Mouse (Mus musculus): ENCODE measurements around the gene Rhbdf1.

Rhbdf1 gene

GRCm38 (mm10) chr11:32189434-32189833, 32.7 kb downstream of the Rhbdf1 start:
- no peak for DNase-seq

GRCm38 (mm10) chr11:32188881-32189280, 33.2 kb downstream of the Rhbdf1 start:
- no peak for DNase-seq

GRCm38 (mm10) chr11:32187256-32187655, 34.8 kb downstream of the Rhbdf1 start:
- DNase-seq, result no peak

- DNase-seq, result no peak
Measured at GRCm38 (mm10) chr11:32186031-32186430, 36.1 kb downstream of the Rhbdf1 start.

GRCm38 (mm10) chr11:32184469-32184868, 37.6 kb downstream of the Rhbdf1 start:
- DNase-seq, result no peak

GRCm38 (mm10) chr11:32181973-32182868, 39.9 kb downstream of the Rhbdf1 start:
- DNase-seq, result peak; percentile 91

- no peak for DNase-seq
Measured at GRCm38 (mm10) chr11:32181246-32181645, 40.9 kb downstream of the Rhbdf1 start.

GRCm38 (mm10) chr11:32178506-32178905, 43.6 kb downstream of the Rhbdf1 start:
- no peak for DNase-seq

GRCm38 (mm10) chr11:32166683-32167082, 55.4 kb downstream of the Rhbdf1 start:
- no peak for DNase-seq

GRCm38 (mm10) chr11:32161922-32162804, 59.9 kb downstream of the Rhbdf1 start:
- DNase-seq, result peak; percentile 90

GRCm38 (mm10) chr11:32161500-32161899, 60.6 kb downstream of the Rhbdf1 start:
- peak; percentile 48 for DNase-seq

GRCm38 (mm10) chr11:32160341-32160740, 61.8 kb downstream of the Rhbdf1 start:
- no peak for DNase-seq

Measured in right cerebral cortex, postnatal 14 days (tissue).